Mouse (Mus musculus) E14TG2a.4 (cell line): ENCODE measurements around the gene Top2a.

ENCODE experiments used
- H3K27me3 ChIP-seq: 2 replicates; pipeline ENCODE4 v1.6.1; 2014; ENCODE audit warnings: low read length, control low read depth; ENCODE audit not compliant: insufficient read depth
- H3K36me3 ChIP-seq: 2 replicates; pipeline ENCODE4 v1.6.1; 2014; ENCODE audit warnings: low read length, control low read depth; ENCODE audit not compliant: insufficient read depth
- H3K4me1 ChIP-seq: replicated peaks from 2 replicates; pipeline ENCODE4 v1.6.1; 2014; ENCODE audit warnings: low read depth, low read length, control low read depth
- H3K4me3 ChIP-seq: replicated peaks from 2 replicates; pipeline ENCODE4 v1.5.1; 2014; ENCODE audit warnings: mild to moderate bottlenecking, low read length
- H3K9me3 ChIP-seq: 2 replicates; pipeline ENCODE4 v1.6.1; 2014; ENCODE audit warnings: low read length, control low read depth
- CTCF ChIP-seq: conservative IDR thresholded peaks from 2 replicates; pipeline ENCODE4 v1.5.1; 2014; ENCODE audit warnings: low read length
- NANOG ChIP-seq: IDR thresholded peaks from 2 replicates; pipeline ENCODE4 v1.6.1; 2014; ENCODE audit warnings: borderline replicate concordance, low read length, mixed read lengths
- POU5F1 ChIP-seq: IDR thresholded peaks from 2 replicates; pipeline ENCODE4 v1.6.1; 2014; ENCODE audit warnings: low read length, borderline replicate concordance

Top2a gene

GRCm38 (mm10) chr11:99023500-99024467 is at the start of gene Top2a:
Gene Top2a (minus strand): TSS chr11:99024189.
- no peaks in the 10 kb centered on the region for H3K9me3 ChIP-seq
- TF ChIP-seq NANOG, result no peak
- no peak for TF ChIP-seq POU5F1
- no peak for TF ChIP-seq CTCF
- H3K4me3 ChIP-seq, result peak within 1 kb of the TSS; percentile 97
- H3K27me3 ChIP-seq, result no peaks in the 10 kb centered on the region
- H3K4me1 ChIP-seq, result peaks cover 61% of the 10 kb centered on the region
- H3K36me3 ChIP-seq, result peaks cover 46% of the 10 kb centered on the region

GRCm38 (mm10) chr11:99073781-99074180 is 49.8 kb upstream of the Top2a start:
- TF ChIP-seq NANOG (no peak), CTCF (no peak), POU5F1 (no peak)
- Histone ChIP-seq H3K4me1 (peaks cover 18% of the 10 kb centered on the region), H3K36me3 (no peaks in the 10 kb centered on the region), H3K27me3 (peaks cover 18% of the 10 kb centered on the region), H3K9me3 (no peaks in the 10 kb centered on the region), H3K4me3 (no peak overlapping the region)

- Histone ChIP-seq H3K4me1 (peaks cover 14% of the 10 kb centered on the region), H3K36me3 (no peaks in the 10 kb centered on the region), H3K9me3 (no peaks in the 10 kb centered on the region), H3K27me3 (peaks cover 18% of the 10 kb centered on the region), H3K4me3 (no peak overlapping the region)
- TF ChIP-seq NANOG, result no peak
- TF ChIP-seq POU5F1, result no peak
- TF ChIP-seq CTCF, result no peak
These were observed 47.9 kb upstream of the Top2a start for GRCm38 (mm10) chr11:99071866-99072265.

- H3K36me3 ChIP-seq, result no peaks in the 10 kb centered on the region
- TF ChIP-seq POU5F1 (no peak), NANOG (no peak), CTCF (no peak)
- H3K4me1 ChIP-seq, result peaks cover 11% of the 10 kb centered on the region
These were observed 44.5 kb upstream of the Top2a start for GRCm38 (mm10) chr11:99068455-99068854.

GRCm38 (mm10) chr11:99067591-99067990 is 43.6 kb upstream of the Top2a start:
- H3K36me3 ChIP-seq, result no peaks in the 10 kb centered on the region
- no peak overlapping the region for H3K4me3 ChIP-seq
- no peaks in the 10 kb centered on the region for H3K9me3 ChIP-seq
- peaks cover 22% of the 10 kb centered on the region for H3K27me3 ChIP-seq
- peaks cover 18% of the 10 kb centered on the region for H3K4me1 ChIP-seq
- TF ChIP-seq NANOG, result no peak
- TF ChIP-seq CTCF, result no peak

More at GRCm38 (mm10) chr11:99068455-99068854, 44.5 kb upstream of the Top2a start:
- no peaks in the 10 kb centered on the region for H3K9me3 ChIP-seq
- no peak overlapping the region for H3K4me3 ChIP-seq
- peaks cover 21% of the 10 kb centered on the region for H3K27me3 ChIP-seq

GRCm38 (mm10) chr11:99065979-99066378 is 42.0 kb upstream of the Top2a start:
- no peak overlapping the region for H3K4me3 ChIP-seq
- peaks cover 29% of the 10 kb centered on the region for H3K4me1 ChIP-seq
- H3K9me3 ChIP-seq, result no peaks in the 10 kb centered on the region
- peaks cover 13% of the 10 kb centered on the region for H3K27me3 ChIP-seq
- H3K36me3 ChIP-seq, result no peaks in the 10 kb centered on the region
- TF ChIP-seq POU5F1 (no peak), CTCF (peak; percentile 61), NANOG (no peak)

- no peak overlapping the region for H3K4me3 ChIP-seq
- TF ChIP-seq POU5F1 (no peak), CTCF (peak; percentile 52), NANOG (no peak)
- H3K4me1 ChIP-seq, result peaks cover 35% of the 10 kb centered on the region
- H3K9me3 ChIP-seq, result no peaks in the 10 kb centered on the region
- no peaks in the 10 kb centered on the region for H3K36me3 ChIP-seq
- peaks cover 7% of the 10 kb centered on the region for H3K27me3 ChIP-seq
These were observed 41.4 kb upstream of the Top2a start for GRCm38 (mm10) chr11:99065353-99065752.

- Histone ChIP-seq H3K36me3 (no peaks in the 10 kb centered on the region), H3K9me3 (no peaks in the 10 kb centered on the region), H3K4me3 (peak overlapping the region; percentile 32), H3K27me3 (peaks cover 17% of the 10 kb centered on the region), H3K4me1 (peaks cover 47% of the 10 kb centered on the region)
- no peak for TF ChIP-seq NANOG
- TF ChIP-seq POU5F1, result no peak
- TF ChIP-seq CTCF, result no peak
These were observed 39.6 kb upstream of the Top2a start for GRCm38 (mm10) chr11:99063406-99064131.

GRCm38 (mm10) chr11:99062661-99063060 is 38.7 kb upstream of the Top2a start:
- H3K9me3 ChIP-seq, result no peaks in the 10 kb centered on the region
- peaks cover 17% of the 10 kb centered on the region for H3K27me3 ChIP-seq
- peak overlapping the region; percentile 32; the same call in 1 of the 2 replicates for H3K4me3 ChIP-seq
- peaks cover 47% of the 10 kb centered on the region for H3K4me1 ChIP-seq
- H3K36me3 ChIP-seq, result no peaks in the 10 kb centered on the region
- no peak for TF ChIP-seq CTCF
- no peak for TF ChIP-seq POU5F1
- no peak for TF ChIP-seq NANOG
